Mouse (Mus musculus) erythroblast, adult 5-6 weeks (primary cell): Measurements from ENCODE around the gene Gm20425. TPM values are rescaled to one million over a fixed set of nuclear protein-coding genes. Genes with fewer than 3 reads are reported as not detected.
A peak's percentile ranks its signal among the peaks of the same experiment; 100 is the strongest.

ENCODE experiments used
- ATAC-seq: replicated peaks from 2 replicates; pipeline ENCODE4 v1.8.0; 2016; ENCODE audit warnings: moderate number of reproducible peaks, mild to moderate bottlenecking, moderate TSS enrichment, inconsistent platforms; ENCODE audit not compliant: poor library complexity, low FRiP score, severe bottlenecking
- total RNA-seq, 2 experiments: library from RNA; stranded (forward) in 1 of 2; stranded (reverse) in 1 of 2; fragments of 150-400 nt in 1 of 2; fragments of 200-764, 138-1000 nt in 1 of 2; gene quantifications; 2 replicates each; pipeline versions ENCODE4 v1.2.3 to v1.2.4; 2015 to 2017; ENCODE audit warnings: low replicate concordance in 2 of 2

The Gm20425 gene
- not detected in 2 replicates for total RNA-seq (2015; ENCODE audit: low replicate concordance)
- 4.7 TPM in 1 of 2 replicates, not detected in the other for total RNA-seq (2017; ENCODE audit: low replicate concordance)

- no peak for ATAC-seq
These were observed at the start of gene Gm20425, which contains the start of gene Trf for GRCm38 (mm10) chr9:103230151-103230951. Gm20425 (minus strand) TSS chr9:103230307. Trf (minus strand) TSS chr9:103230444.

- no peak for ATAC-seq
These were observed 46.8 kb upstream of the Gm20425 start for GRCm38 (mm10) chr9:103276876-103277275.

GRCm38 (mm10) chr9:103275676-103276075 is 45.6 kb upstream of the Gm20425 start:
- no peak for ATAC-seq

GRCm38 (mm10) chr9:103274819-103275218 is 44.7 kb upstream of the Gm20425 start:
- ATAC-seq, result no peak

- ATAC-seq, result no peak
These were observed 41.0 kb upstream of the Gm20425 start for GRCm38 (mm10) chr9:103271104-103271503.

GRCm38 (mm10) chr9:103265778-103266177 is 35.7 kb upstream of the Gm20425 start:
- ATAC-seq, result no peak

GRCm38 (mm10) chr9:103252906-103253305 is 22.8 kb upstream of the Gm20425 start:
- ATAC-seq, result no peak

GRCm38 (mm10) chr9:103248618-103249017 is 18.5 kb upstream of the Gm20425 start:
- no peak for ATAC-seq

- peak; percentile 63; the same call in 1 of the 2 replicates for ATAC-seq
These were observed 16.5 kb upstream of the Gm20425 start for GRCm38 (mm10) chr9:103246526-103247168.

- ATAC-seq, result no peak
These were observed 13.5 kb upstream of the Gm20425 start for GRCm38 (mm10) chr9:103243640-103244039.

GRCm38 (mm10) chr9:103241206-103241605 is 11.1 kb upstream of the Gm20425 start:
- no peak for ATAC-seq

- no peak for ATAC-seq
These were observed 9.4 kb upstream of the Gm20425 start for GRCm38 (mm10) chr9:103239471-103239870.

GRCm38 (mm10) chr9:103234565-103235165 is 4.6 kb upstream of the Gm20425 start:
- ATAC-seq, result no peak

- no peak for ATAC-seq
These were observed 4.0 kb upstream of the Gm20425 start for GRCm38 (mm10) chr9:103234059-103234458.

- ATAC-seq, result no peak
These were observed 2.9 kb upstream of the Gm20425 start for GRCm38 (mm10) chr9:103233006-103233395.

- no peak for ATAC-seq
These were observed 2.3 kb upstream of the Gm20425 start for GRCm38 (mm10) chr9:103232232-103233005.

GRCm38 (mm10) chr9:103229037-103229867 is 855 bp downstream of the Gm20425 start:
- no peak for ATAC-seq

GRCm38 (mm10) chr9:103228370-103229003 is 1.6 kb downstream of the Gm20425 start:
- no peak for ATAC-seq

GRCm38 (mm10) chr9:103227760-103228159 is 2.3 kb downstream of the Gm20425 start:
- no peak for ATAC-seq
